Mouse (Mus musculus): ENCODE data around the gene Rbfox1.

Rbfox1 gene

GRCm38 (mm10) chr16:6686076-6686757 lies 801.1 kb downstream of the Rbfox1 start:
- in situ Hi-C loops (cut with MboI, MseI), result no loop called here

- in situ Hi-C loops (cut with MboI, MseI), result no loop called here
Measured at GRCm38 (mm10) chr16:6704847-6705246, 819.7 kb downstream of the Rbfox1 start.

- in situ Hi-C loops (cut with MboI, MseI), result no loop called here
Measured at GRCm38 (mm10) chr16:6712341-6712740, 827.2 kb downstream of the Rbfox1 start.

- in situ Hi-C loops (cut with MboI, MseI), result no loop called here
Measured at GRCm38 (mm10) chr16:6715245-6715644, 830.1 kb downstream of the Rbfox1 start.

GRCm38 (mm10) chr16:6716214-6716911 lies 831.2 kb downstream of the Rbfox1 start:
- in situ Hi-C loops (cut with MboI, MseI), result no loop called here

- in situ Hi-C loops (cut with MboI, MseI), result no loop called here
Measured at GRCm38 (mm10) chr16:6719027-6719426, 833.9 kb downstream of the Rbfox1 start.

GRCm38 (mm10) chr16:6732646-6733045 lies 847.5 kb downstream of the Rbfox1 start:
- in situ Hi-C loops (cut with MboI, MseI), result no loop called here

- in situ Hi-C loops (cut with MboI, MseI), result no loop called here
Measured at GRCm38 (mm10) chr16:6733427-6733826, 848.3 kb downstream of the Rbfox1 start.

- in situ Hi-C loops (cut with MboI, MseI), result no loop called here
Measured at GRCm38 (mm10) chr16:6736566-6736965, 851.4 kb downstream of the Rbfox1 start.

- in situ Hi-C loops (cut with MboI, MseI), result no loop called here
Measured at GRCm38 (mm10) chr16:6736998-6737397, 851.8 kb downstream of the Rbfox1 start.

GRCm38 (mm10) chr16:6746116-6746515 lies 861.0 kb downstream of the Rbfox1 start:
- in situ Hi-C loops (cut with MboI, MseI), result no loop called here

GRCm38 (mm10) chr16:6750491-6750890 lies 865.3 kb downstream of the Rbfox1 start:
- in situ Hi-C loops (cut with MboI, MseI), result no loop called here

GRCm38 (mm10) chr16:6754847-6755246 lies 869.7 kb downstream of the Rbfox1 start:
- in situ Hi-C loops (cut with MboI, MseI), result no loop called here

GRCm38 (mm10) chr16:6769495-6770237 lies 884.5 kb downstream of the Rbfox1 start:
- in situ Hi-C loops (cut with MboI, MseI), result no loop called here

- in situ Hi-C loops (cut with MboI, MseI), result no loop called here
Measured at GRCm38 (mm10) chr16:6777506-6778185, 892.5 kb downstream of the Rbfox1 start.

GRCm38 (mm10) chr16:6784144-6784543 lies 899.0 kb downstream of the Rbfox1 start:
- in situ Hi-C loops (cut with MboI, MseI), result no loop called here

GRCm38 (mm10) chr16:6785026-6785425 lies 899.9 kb downstream of the Rbfox1 start:
- in situ Hi-C loops (cut with MboI, MseI), result no loop called here

- in situ Hi-C loops (cut with MboI, MseI), result no loop called here
Measured at GRCm38 (mm10) chr16:6791218-6791617, 906.1 kb downstream of the Rbfox1 start.

- in situ Hi-C loops (cut with MboI, MseI), result no loop called here
Measured at GRCm38 (mm10) chr16:6791655-6792054, 906.5 kb downstream of the Rbfox1 start.

GRCm38 (mm10) chr16:6806246-6806645 lies 921.1 kb downstream of the Rbfox1 start:
- in situ Hi-C loops (cut with MboI, MseI), result no loop called here

- in situ Hi-C loops (cut with MboI, MseI), result no loop called here
Measured at GRCm38 (mm10) chr16:6807835-6808234, 922.7 kb downstream of the Rbfox1 start.

- in situ Hi-C loops (cut with MboI, MseI), result no loop called here
Measured at GRCm38 (mm10) chr16:6813871-6814270, 928.7 kb downstream of the Rbfox1 start.
